Mouse (Mus musculus) CH12.LX (cell line): ENCODE results near the gene Olfr429. TPM values are rescaled to one million over a fixed set of nuclear protein-coding genes. Genes with fewer than 3 reads are reported as not detected.

ENCODE experiments used
- DNase-seq: peaks from one replicate; pipeline ENCODE4 v3.0.0-alpha.2; 2013; ENCODE audit errors: extremely low read depth
- H3K27ac ChIP-seq: 2 replicates; pipeline ENCODE4 v1.5.1; 2012; ENCODE audit warnings: low read depth, mild to moderate bottlenecking, control low read depth, moderate library complexity; ENCODE audit not compliant: insufficient read depth
- H3K27me3 ChIP-seq: replicated peaks from 2 replicates; pipeline ENCODE3; 2012; ENCODE audit warnings: inconsistent platforms
- H3K36me3 ChIP-seq, 2 experiments: replicated peaks in 1 of 2; 2 replicates each; pipeline versions ENCODE3 to v1.6.1; 2012; ENCODE audit warnings: inconsistent platforms in 1 of 2, low read length in 1 of 2, mild to moderate bottlenecking in 1 of 2, mixed read lengths in 1 of 2, moderate library complexity in 1 of 2; ENCODE audit not compliant: control insufficient read depth in 1 of 2, insufficient read depth in 1 of 2
- H3K4me1 ChIP-seq, 2 experiments: 2 replicates each; pipeline ENCODE4 v1.6.1; 2012; ENCODE audit warnings: inconsistent platforms in 1 of 2, moderate library complexity in 1 of 2; ENCODE audit not compliant: insufficient read depth in 2 of 2, control insufficient read depth in 1 of 2
- H3K4me2 ChIP-seq: 2 replicates; pipeline ENCODE4 v1.6.1; 2012; ENCODE audit warnings: low read depth, mild to moderate bottlenecking, control low read depth; ENCODE audit not compliant: poor library complexity, insufficient read depth, severe bottlenecking
- H3K4me3 ChIP-seq, 3 experiments: fragments of 150-350 bp in 1 of 3; sonication (generic) in 1 of 3; replicated peaks in 1 of 3; 2 replicates each; pipeline versions ENCODE3 to v1.5.1; 2011 to 2012; ENCODE audit warnings: low read depth in 2 of 3, low read length in 2 of 3, mild to moderate bottlenecking in 2 of 3, moderate library complexity in 2 of 3, control low read depth in 1 of 3, improper control_type of control experiment in 1 of 3, inconsistent platforms in 1 of 3, mixed read lengths in 1 of 3; ENCODE audit not compliant: poor library complexity in 1 of 3
- H3K79me2 ChIP-seq: replicated peaks from 2 replicates; pipeline ENCODE4 v1.6.1; 2012; ENCODE audit warnings: mild to moderate bottlenecking, moderate library complexity; ENCODE audit not compliant: control insufficient read depth, poor library complexity, insufficient read depth, severe bottlenecking; ENCODE audit errors: extremely low read depth
- H3K9ac ChIP-seq: 2 replicates; pipeline ENCODE4 v1.6.1; 2012; ENCODE audit warnings: low read depth, mild to moderate bottlenecking, control low read depth, moderate library complexity; ENCODE audit not compliant: insufficient read depth
- H3K9me3 ChIP-seq: replicated peaks from 2 replicates; pipeline ENCODE3; 2012; ENCODE audit warnings: low read length, inconsistent platforms, mixed read lengths
- BHLHE40 ChIP-seq: IDR thresholded peaks from 2 replicates; pipeline ENCODE4 v1.6.1; 2011; ENCODE audit warnings: mild to moderate bottlenecking, low read depth, low read length, improper control_type of control experiment
- CHD2 ChIP-seq: IDR thresholded peaks from 2 replicates; pipeline ENCODE4 v1.6.1; 2011; ENCODE audit warnings: low read length, improper control_type of control experiment
- CTCF ChIP-seq, 2 experiments: IDR thresholded peaks in 1 of 2; conservative IDR thresholded peaks in 1 of 2; 2 replicates each; pipeline ENCODE4 v1.5.1; 2011 to 2012; ENCODE audit warnings: low read depth in 2 of 2, low read length in 2 of 2, improper control_type of control experiment in 1 of 2, inconsistent platforms in 1 of 2, mild to moderate bottlenecking in 1 of 2, moderate library complexity in 1 of 2
- ELF1 ChIP-seq: IDR thresholded peaks from 2 replicates; pipeline ENCODE4 v1.6.1; 2014; ENCODE audit warnings: low read depth, mild to moderate bottlenecking, inconsistent platforms, low read length, improper control_type of control experiment
- ETS1 ChIP-seq: conservative IDR thresholded peaks from 2 replicates; pipeline ENCODE4 v1.6.1; 2012; ENCODE audit warnings: low read depth, mild to moderate bottlenecking, inconsistent platforms, low read length, improper control_type of control experiment, moderate library complexity
- IRF4 ChIP-seq: IDR thresholded peaks from 2 replicates; pipeline ENCODE4 v1.6.1; 2014; ENCODE audit warnings: low read depth, mild to moderate bottlenecking, inconsistent platforms, low read length, improper control_type of control experiment
- NELFE ChIP-seq: IDR thresholded peaks from 2 replicates; pipeline ENCODE4 v1.6.1; 2011; ENCODE audit warnings: low read depth, low read length, improper control_type of control experiment
- PAX5 ChIP-seq: IDR thresholded peaks from 2 replicates; pipeline ENCODE4 v1.6.1; 2012; ENCODE audit warnings: low read length, inconsistent platforms, mixed read lengths
- RAD21 ChIP-seq: IDR thresholded peaks from 2 replicates; pipeline ENCODE4 v1.6.1; 2011; ENCODE audit warnings: low read depth, mild to moderate bottlenecking, low read length, improper control_type of control experiment, moderate library complexity
- RCOR1 ChIP-seq: conservative IDR thresholded peaks from 2 replicates; pipeline ENCODE4 v1.6.1; 2012; ENCODE audit warnings: low read depth, mild to moderate bottlenecking, inconsistent platforms, low read length, improper control_type of control experiment
- SIN3A ChIP-seq: IDR thresholded peaks from 2 replicates; pipeline ENCODE4 v1.6.1; 2012; ENCODE audit warnings: low read length, improper control_type of control experiment, inconsistent platforms
- SMC3 ChIP-seq: IDR thresholded peaks from 2 replicates; pipeline ENCODE4 v1.6.1; 2011; ENCODE audit warnings: low read depth, low read length, improper control_type of control experiment
- USF1 ChIP-seq: IDR thresholded peaks from 2 replicates; pipeline ENCODE4 v1.6.1; 2014; ENCODE audit warnings: low read depth, mild to moderate bottlenecking, inconsistent platforms, low read length, improper control_type of control experiment
- USF2 ChIP-seq: conservative IDR thresholded peaks from 2 replicates; pipeline ENCODE4 v1.6.1; 2011; ENCODE audit warnings: low read depth, low read length, improper control_type of control experiment
- ZKSCAN1 ChIP-seq: IDR thresholded peaks from 2 replicates; pipeline ENCODE4 v1.6.1; 2012; ENCODE audit warnings: low read depth, inconsistent platforms, low read length, improper control_type of control experiment, borderline replicate concordance
- ZMIZ1 ChIP-seq: IDR thresholded peaks from 2 replicates; pipeline ENCODE4 v1.6.1; 2012; ENCODE audit warnings: low read depth, mild to moderate bottlenecking, inconsistent platforms, low read length, improper control_type of control experiment
- dilution Hi-C: fragments of 300-500 bp; cut with MboI; formaldehyde crosslinking; loops from 2 replicates; pipeline ENCODE4 v1.14.3; 2020; ENCODE audit warnings: low sequenced_read_pairs; ENCODE audit not compliant: extremely low pct_unique_long_range_greater_than_20kb, extremely low pct_ligation_motif_present
- in situ Hi-C: fragments of 300-500 bp; cut with MboI; formaldehyde crosslinking; loops from 3 replicates; pipeline ENCODE4 v1.14.3; 2019; ENCODE audit warnings: low sequenced_read_pairs, low pct_ligation_motif_present, low pct_unique_long_range_greater_than_20kb, mixed read lengths
- polyA plus RNA-seq: library from polyadenylated mRNA; unstranded; fragments of >175 nt; gene quantifications from 2 replicates; pipeline ENCODE4 v1.2.1, GENCODE M21; 2012; ENCODE audit warnings: low read depth; ENCODE audit not compliant: insufficient read length
- total RNA-seq, 2 experiments: library from RNA; depleted of rRNA; stranded (reverse); fragments of 300-350 nt in 1 of 2; fragments of >200 nt in 1 of 2; gene quantifications; 2 replicates each; pipeline ENCODE4 v1.2.3; 2012 to 2014

Olfr429 gene
- total and polyA plus RNA-seq, 3 experiments: not detected

DNA sequence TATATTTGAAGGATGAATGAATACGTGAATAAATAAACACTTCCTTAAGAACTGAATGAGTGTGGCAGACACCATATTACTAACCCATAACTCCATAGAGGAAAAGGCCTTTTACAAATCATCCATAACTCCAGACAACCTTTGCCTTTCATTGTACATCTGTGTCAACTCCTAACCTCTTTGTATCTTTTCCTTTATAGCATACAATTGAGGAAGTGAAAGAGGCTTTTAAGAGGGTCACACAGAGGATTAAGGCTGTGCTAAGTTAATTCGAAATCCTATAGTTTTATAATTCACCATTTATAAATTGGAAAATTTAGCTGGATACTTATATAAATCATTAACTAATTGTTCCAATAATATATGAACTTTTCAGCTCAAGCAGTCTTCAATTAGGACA is 28.9 kb upstream of the Olfr429 start:
- peaks cover 7 to 10% of the 10 kb centered on the region in 2 experiments; a peak in 3 of 4 replicates for H3K4me1 ChIP-seq
- TF ChIP-seq USF1: no peak
- TF ChIP-seq PAX5: no peak
- TF ChIP-seq USF2: no peak
- no peak for TF ChIP-seq NELFE
- no peak for TF ChIP-seq CHD2
- TF ChIP-seq CTCF (conservative IDR thresholded peaks at IDR 0.05 in 1 of 2, IDR thresholded peaks at IDR 0.05 in 1 of 2; ENCODE audit: low read depth in 2 of 2, low read length in 2 of 2): no peak
- no peak for TF ChIP-seq ZMIZ1
- TF ChIP-seq SIN3A: no peak
- no peak for TF ChIP-seq ZKSCAN1
- TF ChIP-seq BHLHE40: no peak
- no peak for TF ChIP-seq ETS1
- TF ChIP-seq ELF1: no peak
- H3K27ac ChIP-seq: no peak overlapping the region
- dilution Hi-C loops: no loop called here
- DNase-seq: no peak
- no peaks in the 10 kb centered on the region for H3K27me3 ChIP-seq
- no peaks in the 10 kb centered on the region for H3K9me3 ChIP-seq
- no peaks in the 10 kb centered on the region for H3K79me2 ChIP-seq
- H3K36me3 ChIP-seq: no peaks in the 10 kb centered on the region
- in situ Hi-C loops: no loop called here
- H3K9ac ChIP-seq: no peak overlapping the region
- no peak overlapping the region for H3K4me3 ChIP-seq
- no peak overlapping the region for H3K4me2 ChIP-seq

DNA sequence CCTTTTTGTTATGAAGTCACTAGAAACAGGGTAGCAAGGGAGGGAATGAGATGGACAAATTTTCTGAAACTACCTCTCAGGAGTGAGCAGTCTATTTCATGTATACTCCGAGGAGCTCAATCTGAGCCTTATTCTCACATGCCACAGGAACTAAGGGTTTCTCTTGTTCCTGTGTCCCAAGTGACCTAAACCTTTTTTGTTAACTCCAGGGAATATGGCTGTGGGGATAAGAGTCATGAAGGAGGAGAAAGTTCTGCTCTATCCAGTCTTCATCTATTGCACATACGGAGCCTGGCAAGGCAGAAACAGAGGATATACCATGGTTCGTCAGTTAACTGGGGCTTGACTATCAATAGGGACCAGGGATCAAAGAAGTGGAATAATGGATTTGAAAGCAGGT is 17.8 kb upstream of the Olfr429 start, which contains the start of gene Olfr430:
TSS of gene Olfr430 (plus strand) at position 301 of the 400 bp plus-strand sequence.
- no peak for DNase-seq
- dilution Hi-C loops (no loop called here), in situ Hi-C loops (no loop called here)
- no peaks in the 10 kb centered on the region for H3K4me1 ChIP-seq
- no peak within 1 kb of the TSS for H3K9ac ChIP-seq
- TF ChIP-seq RCOR1: no peak
- TF ChIP-seq SMC3: no peak
- H3K36me3 ChIP-seq: no peaks in the 10 kb centered on the region
- H3K27me3 ChIP-seq: no peaks in the 10 kb centered on the region
- H3K4me3 ChIP-seq: no peak within 1 kb of the TSS
- H3K4me2 ChIP-seq: no peak within 1 kb of the TSS
- no peak within 1 kb of the TSS for H3K27ac ChIP-seq
- no peaks in the 10 kb centered on the region for H3K9me3 ChIP-seq
- H3K79me2 ChIP-seq: no peaks in the 10 kb centered on the region

DNA sequence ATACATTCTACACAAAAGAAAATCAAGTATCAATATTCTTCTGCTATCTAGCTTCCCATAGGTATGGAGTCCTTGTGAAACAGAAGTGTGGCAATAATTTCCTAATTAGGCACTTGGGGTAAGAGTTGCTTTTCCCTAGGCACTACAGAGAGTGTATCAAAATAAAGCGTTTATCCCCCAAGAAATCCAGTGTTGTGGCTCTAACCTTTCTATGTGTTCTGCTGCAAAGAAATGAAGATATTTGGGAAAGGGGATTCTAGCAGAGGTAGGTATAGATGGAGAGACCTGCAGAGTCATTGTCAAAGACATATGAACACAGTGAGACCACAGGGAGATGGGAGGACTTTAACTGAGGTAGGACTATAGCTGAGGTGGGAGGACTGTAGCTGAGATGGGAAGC is 12.5 kb downstream of the Olfr429 start, which contains the start of gene Olfr427:
TSS of gene Olfr427 (plus strand) at position 301 of the 400 bp plus-strand sequence.
- TF ChIP-seq IRF4 (no peak), RAD21 (no peak)
- Histone ChIP-seq H3K27me3 (no peaks in the 10 kb centered on the region), H3K9ac (no peak within 1 kb of the TSS), H3K36me3 (no peaks in the 10 kb centered on the region), H3K4me1 (no peaks in the 10 kb centered on the region), H3K9me3 (no peaks in the 10 kb centered on the region), H3K4me3 (no peak within 1 kb of the TSS), H3K4me2 (no peak within 1 kb of the TSS), H3K27ac (no peak within 1 kb of the TSS), H3K79me2 (no peaks in the 10 kb centered on the region)
- no peak for DNase-seq
- in situ Hi-C loops: loop anchor here (25.0 kb wide), 2 partner anchors 234 to 634 kb away; no protein-coding TSS in a partner anchor
- dilution Hi-C loops: no loop called here
